ENCODE assay signal across 13 mouse cellular contexts in the genomic region with DNA sequence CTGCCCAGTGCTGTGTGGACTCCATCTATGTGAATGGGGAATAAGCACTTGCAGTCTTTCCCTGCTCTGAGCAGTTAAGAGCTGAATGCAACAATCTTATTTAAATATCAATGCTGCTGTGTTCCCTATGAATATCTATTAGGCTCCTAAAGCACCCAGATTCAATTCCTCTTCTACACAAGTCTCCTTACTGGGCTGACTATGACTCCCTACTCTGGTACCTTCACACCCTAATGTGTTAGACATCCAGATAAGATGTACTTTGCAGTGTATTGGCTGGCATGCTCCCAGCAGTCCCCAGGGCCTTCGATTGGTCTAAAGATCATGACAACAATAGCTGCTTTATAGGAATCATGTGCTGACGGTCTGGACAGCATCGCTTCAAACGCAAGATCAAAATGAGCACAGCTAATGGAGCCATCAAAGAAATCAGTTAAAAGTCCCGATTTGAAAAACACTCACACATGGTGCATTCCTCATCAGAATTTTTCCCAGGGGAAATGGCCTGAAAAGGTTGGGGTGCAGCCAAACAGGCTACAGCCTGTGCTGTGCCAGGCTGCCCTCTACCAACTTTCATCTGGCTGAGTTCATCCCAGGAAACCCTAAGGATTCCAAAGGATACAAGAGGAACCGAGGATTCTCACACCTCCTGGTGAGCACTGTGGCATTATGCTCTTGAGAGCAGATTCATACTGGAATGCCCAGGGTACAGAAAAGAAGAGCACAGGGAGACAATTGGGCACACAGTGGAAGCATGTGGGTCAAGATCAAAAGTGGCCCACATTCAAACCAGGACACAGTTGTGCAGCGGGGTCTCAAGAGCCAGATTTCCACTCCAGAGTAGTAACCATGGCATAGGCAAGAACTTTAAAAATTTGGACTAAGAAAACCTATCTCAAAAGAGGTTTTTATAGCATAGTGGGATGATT.
DNase-seq lines count a peak whose midpoint lies in the region; ATAC-seq lines count a peak whose summit lies in the region.
"Had no signal": no experiment of that assay in that cellular context is flagged by ENCODE, and none has a peak within 500 bp of the region (broad histone marks: within the 10 kb centered on the region; RNA-seq: fewer than 3 reads in every experiment).

No protein-coding gene starts in this region.

- ATAC-seq in forebrain, embryonic 11.5 days (replicated peaks; ENCODE audit: low FRiP score): 0 out of 2 replicates have a peak, but pooled peaks have one; percentile 56
- peak; percentile 58; the same call in 1 of the 2 replicates for ATAC-seq in neural tube, embryonic 11.5 days (ENCODE audit: insufficient read depth, low FRiP score, low TSS enrichment)
- ATAC-seq in hindbrain, embryonic 15.5 days (ENCODE audit: low FRiP score, low read depth): peak; percentile 88
- ATAC-seq in neural tube, embryonic 15.5 days (ENCODE audit: low FRiP score): peak; percentile 69

- intact Hi-C loops in heart, postnatal 14 days (cut with DNase I): no loop called here

- H3K36me3 ChIP-seq in forebrain, embryonic 11.5 days (ENCODE audit: control insufficient read depth, insufficient read depth, low read length): no peaks in the 10 kb centered on the region
- H3K36me3 ChIP-seq in forebrain, embryonic 10.5 days (replicated peaks): no peaks in the 10 kb centered on the region
- H3K36me3 ChIP-seq in neural tube, embryonic 11.5 days (ENCODE audit: control insufficient read depth, insufficient read depth, low read length): no peaks in the 10 kb centered on the region
- H3K36me3 ChIP-seq in hindbrain, embryonic 15.5 days: no peaks in the 10 kb centered on the region
- no peaks in the 10 kb centered on the region for H3K36me3 ChIP-seq in neural tube, embryonic 15.5 days
- H3K36me3 ChIP-seq: G1E; limb, embryonic 12.5 days; stomach, embryonic 15.5 days had no signal

- H3K4me1 ChIP-seq in forebrain, embryonic 11.5 days (replicated peaks; ENCODE audit: control insufficient read depth, insufficient read depth, low read length): no peaks in the 10 kb centered on the region
- H3K4me1 ChIP-seq in forebrain, embryonic 10.5 days: 0 out of 2 replicates have a peak, but pooled peaks cover 4% of the 10 kb centered on the region
- H3K4me1 ChIP-seq in neural tube, embryonic 11.5 days (ENCODE audit: control insufficient read depth, insufficient read depth, low read length): no peaks in the 10 kb centered on the region; the same call in 1 of the 2 replicates
- H3K4me1 ChIP-seq in hindbrain, embryonic 15.5 days (replicated peaks): no peaks in the 10 kb centered on the region
- H3K4me1 ChIP-seq in neural tube, embryonic 15.5 days: peaks cover 2% of the 10 kb centered on the region; the same call in 1 of the 2 replicates
- H3K4me1 ChIP-seq: stomach, embryonic 15.5 days had no signal

- H3K27me3 ChIP-seq in forebrain, embryonic 11.5 days (ENCODE audit: control insufficient read depth, insufficient read depth, low read length): no peaks in the 10 kb centered on the region
- no peaks in the 10 kb centered on the region for H3K27me3 ChIP-seq in forebrain, embryonic 10.5 days (ENCODE audit: poor library complexity, severe bottlenecking)
- H3K27me3 ChIP-seq in neural tube, embryonic 11.5 days (ENCODE audit: control insufficient read depth, insufficient read depth, low read length): no peaks in the 10 kb centered on the region
- H3K27me3 ChIP-seq in hindbrain, embryonic 15.5 days: no peaks in the 10 kb centered on the region
- no peaks in the 10 kb centered on the region for H3K27me3 ChIP-seq in neural tube, embryonic 15.5 days (replicated peaks)
- H3K27me3 ChIP-seq: stomach, embryonic 15.5 days had no signal

- no peak overlapping the region for H3K4me3 ChIP-seq in forebrain, embryonic 11.5 days (ENCODE audit: low read depth, low read length)
- H3K4me3 ChIP-seq in forebrain, embryonic 10.5 days: no peak overlapping the region
- no peak overlapping the region for H3K4me3 ChIP-seq in neural tube, embryonic 11.5 days (ENCODE audit: low read depth, low read length)
- no peak overlapping the region for H3K4me3 ChIP-seq in hindbrain, embryonic 15.5 days
- no peak overlapping the region for H3K4me3 ChIP-seq in neural tube, embryonic 15.5 days (replicated peaks)
- H3K4me3 ChIP-seq: limb, embryonic 12.5 days; stomach, embryonic 15.5 days had no signal

- WGBS in forebrain, embryonic 11.5 days: 75% methylated on average over 7 of the region's 7 CpGs
- WGBS in forebrain, embryonic 10.5 days: 82% methylated on average over 7 of the region's 7 CpGs
- WGBS in neural tube, embryonic 11.5 days: 77% methylated on average over 7 of the region's 7 CpGs
- WGBS in hindbrain, embryonic 15.5 days: 38% methylated on average over 7 of the region's 7 CpGs
- WGBS in neural tube, embryonic 15.5 days: 56% methylated on average over 7 of the region's 7 CpGs

- H3K9me3 ChIP-seq in forebrain, embryonic 11.5 days (ENCODE audit: control insufficient read depth, low read length): no peaks in the 10 kb centered on the region
- no peaks in the 10 kb centered on the region for H3K9me3 ChIP-seq in forebrain, embryonic 10.5 days
- no peaks in the 10 kb centered on the region for H3K9me3 ChIP-seq in neural tube, embryonic 11.5 days (ENCODE audit: control insufficient read depth, low read length)
- no peaks in the 10 kb centered on the region for H3K9me3 ChIP-seq in hindbrain, embryonic 15.5 days
- no peaks in the 10 kb centered on the region for H3K9me3 ChIP-seq in neural tube, embryonic 15.5 days (replicated peaks)
- H3K9me3 ChIP-seq: G1E; limb, embryonic 12.5 days; stomach, embryonic 15.5 days had no signal

- no peak for DNase-seq in forebrain, embryonic 11.5 days (ENCODE audit: low spot score)
- no peak for DNase-seq in forebrain, embryonic 10.5 days (ENCODE audit: extremely low spot score, low spot score)
- DNase-seq in neural tube, embryonic 11.5 days (ENCODE audit: low spot score): no peak
- DNase-seq in neural tube, embryonic 10.5 days (ENCODE audit: extremely low spot score, low spot score): no peak
- no peak for DNase-seq in heart, postnatal 14 days
- no peak for DNase-seq in urinary bladder, postnatal 10 days (ENCODE audit: low spot score)
- DNase-seq: heart, adult 11 months; kidney, postnatal 10 days had no signal

- no peak overlapping the region for H3K9ac ChIP-seq in forebrain, embryonic 11.5 days (ENCODE audit: low read length)
- H3K9ac ChIP-seq in neural tube, embryonic 11.5 days (ENCODE audit: low read length): no peak overlapping the region
- H3K9ac ChIP-seq in hindbrain, embryonic 15.5 days: no peak overlapping the region
- H3K9ac ChIP-seq in neural tube, embryonic 15.5 days (replicated peaks): no peak overlapping the region
- H3K9ac ChIP-seq: limb, embryonic 12.5 days; stomach, embryonic 15.5 days had no signal

- H3K27ac ChIP-seq in forebrain, embryonic 11.5 days (ENCODE audit: low read depth, low read length): no peak overlapping the region
- H3K27ac ChIP-seq in forebrain, embryonic 10.5 days: no peak overlapping the region
- no peak overlapping the region for H3K27ac ChIP-seq in neural tube, embryonic 11.5 days (ENCODE audit: low read depth, low read length)
- no peak overlapping the region for H3K27ac ChIP-seq in hindbrain, embryonic 15.5 days (replicated peaks)
- no peak overlapping the region for H3K27ac ChIP-seq in neural tube, embryonic 15.5 days (replicated peaks)
- H3K27ac ChIP-seq: limb, embryonic 12.5 days; stomach, embryonic 15.5 days had no signal

- no peak overlapping the region for H3K4me2 ChIP-seq in forebrain, embryonic 11.5 days (ENCODE audit: low read depth, low read length, severe bottlenecking)
- no peak overlapping the region for H3K4me2 ChIP-seq in neural tube, embryonic 11.5 days (ENCODE audit: low read depth)
- no peak overlapping the region for H3K4me2 ChIP-seq in hindbrain, embryonic 15.5 days
- H3K4me2 ChIP-seq in neural tube, embryonic 15.5 days: no peak overlapping the region
- H3K4me2 ChIP-seq: limb, embryonic 12.5 days; stomach, embryonic 15.5 days had no signal
